Mouse (Mus musculus) myocyte (in vitro differentiated cells): Measurements from ENCODE around the gene Dnase2b. TPM values are rescaled to one million over a fixed set of nuclear protein-coding genes. Genes with fewer than 3 reads are reported as not detected.

Experiments used
- H3K27me3 ChIP-seq: one replicate; pipeline ENCODE4 v1.6.1; 2011; ENCODE audit not compliant: control insufficient read depth, insufficient read depth, insufficient read length
- H3K36me3 ChIP-seq: one replicate; pipeline ENCODE4 v1.6.1; 2011; ENCODE audit not compliant: control insufficient read depth, insufficient read depth
- H3K4me2 ChIP-seq: one replicate; pipeline ENCODE4 v1.6.1; 2011; ENCODE audit warnings: low read depth, control low read depth
- H3K4me3 ChIP-seq: one replicate; pipeline ENCODE4 v1.5.1; 2011; ENCODE audit warnings: mild to moderate bottlenecking, control low read depth, moderate library complexity
- H3K79me2 ChIP-seq: one replicate; pipeline ENCODE4 v1.6.1; 2011; ENCODE audit not compliant: control insufficient read depth, insufficient read depth
- H3ac ChIP-seq: one replicate; pipeline ENCODE4 v1.6.1; 2011; ENCODE audit not compliant: control insufficient read depth, insufficient read length
- CEBPB ChIP-seq: IDR thresholded peaks from 2 replicates; pipeline ENCODE4 v1.6.1; 2011; ENCODE audit warnings: mild to moderate bottlenecking, moderate library complexity; ENCODE audit not compliant: poor library complexity, insufficient read depth, severe bottlenecking
- E2F4 ChIP-seq: IDR thresholded peaks from one replicate; pipeline ENCODE4 v1.6.1; 2011; ENCODE audit warnings: mild to moderate bottlenecking, control low read depth, moderate library complexity; ENCODE audit not compliant: insufficient read depth
- MAX ChIP-seq: IDR thresholded peaks from one replicate; pipeline ENCODE4 v1.6.1; 2011; ENCODE audit warnings: low read depth, mild to moderate bottlenecking, control low read depth
- MYOD1 ChIP-seq, 3 experiments: IDR thresholded peaks; one replicate each; pipeline ENCODE4 v1.6.1; 2011; ENCODE audit warnings: control low read depth in 2 of 3, low read depth in 2 of 3, mild to moderate bottlenecking in 2 of 3, moderate library complexity in 1 of 3; ENCODE audit not compliant: insufficient read length in 2 of 3, control insufficient read depth in 1 of 3
- MYOG ChIP-seq, 3 experiments: IDR thresholded peaks; one replicate each; pipeline ENCODE4 v1.6.1; 2011; ENCODE audit warnings: control low read depth in 2 of 3, low read depth in 2 of 3, mild to moderate bottlenecking in 2 of 3; ENCODE audit not compliant: insufficient read length in 2 of 3, control insufficient read depth in 1 of 3, insufficient read depth in 1 of 3
- POLR2A ChIP-seq: IDR thresholded peaks from one replicate; pipeline ENCODE4 v1.6.1; 2011; ENCODE audit warnings: low read depth, mild to moderate bottlenecking, control low read depth, moderate library complexity; ENCODE audit not compliant: insufficient read length
- POLR2AphosphoS2 ChIP-seq: IDR thresholded peaks from one replicate; pipeline ENCODE4 v1.6.1; 2011; ENCODE audit warnings: low read depth, control low read depth; ENCODE audit not compliant: insufficient read length
- REST ChIP-seq: IDR thresholded peaks from one replicate; pipeline ENCODE4 v1.6.1; 2011; ENCODE audit warnings: mild to moderate bottlenecking, control low read depth, moderate library complexity; ENCODE audit not compliant: insufficient read depth, insufficient read length
- SRF ChIP-seq: IDR thresholded peaks from one replicate; pipeline ENCODE4 v1.6.1; 2011; ENCODE audit warnings: low read depth; ENCODE audit not compliant: control insufficient read depth, insufficient read length
- TCF12 ChIP-seq: IDR thresholded peaks from one replicate; pipeline ENCODE4 v1.6.1; 2011; ENCODE audit warnings: mild to moderate bottlenecking, control low read depth; ENCODE audit not compliant: poor library complexity, insufficient read depth, severe bottlenecking
- TCF3 ChIP-seq: IDR thresholded peaks from one replicate; pipeline ENCODE4 v1.6.1; 2011; ENCODE audit warnings: low read depth, control low read depth; ENCODE audit not compliant: insufficient read length
- USF1 ChIP-seq: IDR thresholded peaks from one replicate; pipeline ENCODE4 v1.6.1; 2011; ENCODE audit warnings: low read depth, mild to moderate bottlenecking, control low read depth, moderate library complexity
- polyA plus RNA-seq: library from polyadenylated mRNA; unstranded; fragments of >200 nt; fragmentation: generic; extraction: Trizol; gene quantifications from one replicate; pipeline ENCODE4 v1.2.1, GENCODE M21; 2012; ENCODE audit warnings: missing spikeins

The Dnase2b gene
- polyA plus RNA-seq, 1 experiment, result not detected

DNA sequence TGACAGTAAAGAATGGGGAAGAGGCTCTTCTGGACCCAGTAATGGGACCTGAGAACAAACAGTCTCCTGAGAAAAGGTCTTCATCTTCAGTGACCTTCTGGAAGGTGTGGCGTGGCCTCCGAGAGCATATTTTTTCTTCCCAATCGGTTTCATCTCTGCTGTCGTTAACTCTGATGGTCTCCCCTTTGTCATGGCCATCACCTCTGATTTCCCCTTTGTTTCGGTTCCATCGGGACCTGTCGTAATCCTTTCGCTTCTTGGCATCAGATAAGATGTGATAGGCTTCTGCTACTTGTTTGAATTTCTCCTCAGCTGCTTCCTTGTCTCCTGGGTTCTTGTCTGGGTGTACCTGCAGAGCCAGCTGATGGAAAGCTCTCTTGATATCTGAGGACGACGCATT, 35.3 kb upstream of the Dnase2b start:
- Histone ChIP-seq H3K36me3 (no peaks in the 10 kb centered on the region), H3K4me2 (no peak overlapping the region), H3K27me3 (no peaks in the 10 kb centered on the region), H3K79me2 (no peaks in the 10 kb centered on the region), H3K4me3 (no peak overlapping the region), H3ac (no peak overlapping the region)
- TF ChIP-seq POLR2A (no peak), POLR2AphosphoS2 (no peak), REST (no peak), TCF3 (no peak), MYOG (IDR thresholded peaks at IDR 0.05; ENCODE audit: control insufficient read depth in 1 of 3, insufficient read depth in 1 of 3, insufficient read length in 2 of 3, low read depth in 2 of 3) (no peak), MAX (no peak), MYOD1 (IDR thresholded peaks at IDR 0.05; ENCODE audit: control insufficient read depth in 1 of 3, insufficient read length in 2 of 3, low read depth in 2 of 3) (no peak), CEBPB (no peak), SRF (no peak), USF1 (no peak), TCF12 (no peak), E2F4 (no peak)

DNA sequence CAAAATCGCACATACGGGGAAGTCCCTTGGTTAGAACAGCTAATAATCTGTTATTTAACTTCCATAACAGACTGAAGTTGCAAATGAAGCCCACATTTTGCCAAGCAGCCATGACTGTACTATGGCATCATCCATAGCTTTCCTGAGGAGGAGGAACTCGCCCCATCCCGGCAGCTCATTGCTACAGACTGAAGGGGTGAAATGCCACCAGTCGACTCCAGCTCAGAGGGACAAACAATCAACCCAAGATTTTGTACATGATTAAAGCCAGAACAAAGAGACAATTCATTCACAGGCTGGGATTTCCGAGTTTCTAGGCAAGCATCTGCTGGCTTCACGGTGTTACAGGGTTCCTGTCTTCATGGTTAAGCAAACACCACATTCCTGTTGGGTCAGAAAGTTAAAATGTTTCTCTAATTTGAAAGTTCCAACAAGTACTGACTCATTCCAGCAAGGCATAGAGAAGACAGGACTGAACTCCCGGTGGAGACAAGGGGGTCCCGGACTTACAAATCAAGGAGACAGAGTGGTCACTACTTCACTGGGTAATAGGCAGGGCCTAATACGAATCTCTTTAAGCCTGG, 34.0 kb upstream of the Dnase2b start:
- Histone ChIP-seq H3ac (no peak overlapping the region), H3K79me2 (no peaks in the 10 kb centered on the region), H3K27me3 (no peaks in the 10 kb centered on the region), H3K4me2 (no peak overlapping the region), H3K36me3 (no peaks in the 10 kb centered on the region), H3K4me3 (no peak overlapping the region)
- no peak for TF ChIP-seq MYOG (IDR thresholded peaks at IDR 0.05; ENCODE audit: control insufficient read depth in 1 of 3, insufficient read depth in 1 of 3, insufficient read length in 2 of 3, low read depth in 2 of 3)
- no peak for TF ChIP-seq REST
- no peak for TF ChIP-seq MAX
- TF ChIP-seq E2F4, result no peak
- TF ChIP-seq USF1, result no peak
- no peak for TF ChIP-seq MYOD1 (IDR thresholded peaks at IDR 0.05; ENCODE audit: control insufficient read depth in 1 of 3, insufficient read length in 2 of 3, low read depth in 2 of 3)
- no peak for TF ChIP-seq TCF3
- no peak for TF ChIP-seq POLR2A
- no peak for TF ChIP-seq POLR2AphosphoS2
- TF ChIP-seq SRF, result no peak

DNA sequence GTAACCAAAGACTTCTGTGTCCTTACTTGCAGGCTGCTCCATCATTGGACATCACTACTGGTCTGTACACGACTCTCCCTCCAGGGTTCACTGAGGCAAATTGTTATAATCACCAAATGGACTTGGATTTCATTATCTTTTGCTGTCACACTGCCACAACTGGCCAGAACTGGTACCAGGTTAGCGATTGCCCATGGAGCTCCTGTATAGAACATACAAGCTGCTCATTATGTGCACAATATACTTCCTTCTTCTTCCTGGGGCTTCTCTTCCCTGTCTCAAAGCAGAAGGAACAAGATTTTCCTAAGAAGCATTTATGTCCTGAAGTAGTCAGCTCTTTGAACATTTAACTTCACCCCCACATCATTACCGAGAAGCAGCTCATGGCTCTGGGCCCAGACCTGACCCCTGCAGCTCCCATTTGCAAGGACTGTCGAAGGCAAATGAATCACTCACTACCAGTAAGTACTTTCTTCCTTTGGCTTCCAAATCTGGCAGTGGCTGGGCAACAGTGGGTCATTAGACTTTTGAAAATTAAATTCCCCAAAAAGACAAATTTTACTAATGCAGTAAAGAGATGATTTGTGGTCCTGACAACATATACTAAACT, 26.5 kb upstream of the Dnase2b start:
- Histone ChIP-seq H3K4me3 (no peak overlapping the region), H3K4me2 (no peak overlapping the region), H3ac (no peak overlapping the region), H3K36me3 (no peaks in the 10 kb centered on the region), H3K79me2 (no peaks in the 10 kb centered on the region), H3K27me3 (no peaks in the 10 kb centered on the region)
- no peak for TF ChIP-seq MAX
- TF ChIP-seq USF1, result no peak
- TF ChIP-seq REST, result no peak
- no peak for TF ChIP-seq SRF

DNA sequence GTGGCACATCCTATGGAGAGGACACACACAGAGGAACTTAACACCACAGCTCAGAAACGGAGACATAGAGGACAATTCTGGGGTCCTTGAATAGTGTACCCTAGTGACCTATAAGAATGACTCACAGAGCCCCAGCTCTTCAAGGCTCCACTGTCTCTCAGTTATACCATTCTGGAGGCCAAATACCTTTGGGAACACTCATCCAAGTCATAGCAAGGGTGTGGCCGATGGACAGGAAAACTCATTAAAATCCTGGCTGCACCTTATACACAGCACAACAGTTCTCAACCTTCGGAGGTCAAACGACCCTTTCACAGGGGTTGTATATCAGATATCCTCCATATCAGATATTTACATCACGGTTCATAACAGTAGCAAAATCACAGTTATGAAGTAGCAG, 17.1 kb upstream of the Dnase2b start:
- Histone ChIP-seq H3K27me3 (no peaks in the 10 kb centered on the region), H3K36me3 (no peaks in the 10 kb centered on the region), H3K4me3 (no peak overlapping the region), H3ac (no peak overlapping the region), H3K79me2 (no peaks in the 10 kb centered on the region), H3K4me2 (no peak overlapping the region)
- no peak for TF ChIP-seq TCF3
- no peak for TF ChIP-seq TCF12
- no peak for TF ChIP-seq E2F4
- no peak for TF ChIP-seq POLR2AphosphoS2
- TF ChIP-seq POLR2A, result no peak
- no peak for TF ChIP-seq CEBPB
- TF ChIP-seq SRF, result no peak
- TF ChIP-seq MYOG (IDR thresholded peaks at IDR 0.05; ENCODE audit: control insufficient read depth in 1 of 3, insufficient read depth in 1 of 3, insufficient read length in 2 of 3, low read depth in 2 of 3), result no peak
- no peak for TF ChIP-seq USF1
- TF ChIP-seq MYOD1 (IDR thresholded peaks at IDR 0.05; ENCODE audit: control insufficient read depth in 1 of 3, insufficient read length in 2 of 3, low read depth in 2 of 3), result no peak
- no peak for TF ChIP-seq MAX
- TF ChIP-seq REST, result no peak
